Mouse (Mus musculus) heart, postnatal 0 days (tissue): ENCODE data around the gene Mllt10.

Experiments
- CTCF ChIP-seq: IDR thresholded peaks from 2 replicates; pipeline ENCODE4 v1.5.1; 2016; ENCODE audit warnings: antibody characterized with exemption, control low read depth, low read depth
- EP300 ChIP-seq: IDR thresholded peaks from 2 replicates; pipeline ENCODE4 v1.6.1; 2016; ENCODE audit warnings: antibody characterized with exemption, low read depth

- TF ChIP-seq CTCF (no peak), EP300 (no peak)
Observed at GRCm38 (mm10) chr2:18033166-18034108, 21.6 kb upstream of the Mllt10 start.
